Mouse (Mus musculus) limb, embryonic 12.5 days (tissue): ENCODE measurements around the gene Ppp1r13l. TPM values are rescaled to one million over a fixed set of nuclear protein-coding genes. Genes with fewer than 3 reads are reported as not detected.

Source experiments
- ATAC-seq: fragments of 200-750 bp; cut with Nextera tagmentation; 2 replicates; pipeline ENCODE4 v1.8.0; 2017; ENCODE audit warnings: low read depth, moderate TSS enrichment; ENCODE audit not compliant: insufficient number of reproducible peaks, insufficient read depth, low FRiP score, low TSS enrichment
- H3K27ac ChIP-seq: fragments of 300-500 bp; sonication (generic); 2 replicates; pipeline ENCODE4 v1.5.1; 2016; ENCODE audit warnings: mild to moderate bottlenecking, moderate library complexity
- H3K27me3 ChIP-seq: fragments of 300-500 bp; sonication (generic); 2 replicates; pipeline ENCODE4 v1.6.1; 2016; ENCODE audit warnings: mild to moderate bottlenecking, moderate library complexity
- H3K36me3 ChIP-seq: fragments of 300-500 bp; sonication (generic); 2 replicates; pipeline ENCODE4 v1.6.1; 2016; ENCODE audit warnings: mild to moderate bottlenecking, moderate library complexity
- H3K4me1 ChIP-seq: fragments of 300-500 bp; sonication (generic); replicated peaks from 2 replicates; pipeline ENCODE4 v1.6.1; 2016
- H3K4me2 ChIP-seq: fragments of 300-500 bp; sonication (generic); 2 replicates; pipeline ENCODE4 v1.6.1; 2016; ENCODE audit warnings: mild to moderate bottlenecking, moderate library complexity
- H3K4me3 ChIP-seq: fragments of 300-500 bp; sonication (generic); replicated peaks from 2 replicates; pipeline ENCODE4 v1.5.1; 2016; ENCODE audit warnings: mild to moderate bottlenecking
- H3K9ac ChIP-seq: fragments of 300-500 bp; sonication (generic); replicated peaks from 2 replicates; pipeline ENCODE4 v1.6.1; 2016; ENCODE audit warnings: mild to moderate bottlenecking, moderate library complexity
- H3K9me3 ChIP-seq: fragments of 300-500 bp; sonication (generic); 2 replicates; pipeline ENCODE4 v1.6.1; 2016; ENCODE audit warnings: mild to moderate bottlenecking, moderate library complexity
- WGBS: fragments of 180-500 bp; shearing (Covaris S2); methylation state at CpG from one replicate; pipeline ENCODE4 v1.1.7; 2016; 5-methylcytosine and 5-hydroxymethylcytosine counted together
- microRNA counts: library from miRNA; unstranded; fragments of <30 nt; microRNA quantifications from one replicate; lab custom pipeline; 2017
- microRNA-seq: library from miRNA; unstranded; fragments of <30 nt; microRNA quantifications from one replicate; pipeline ENCODE4, GENCODE M21; 2017
- polyA plus RNA-seq: library from polyadenylated mRNA; unstranded; fragments of >200 nt; fragmentation: Nextera tagmentation; extraction: Ambion mirVana; gene quantifications from 2 replicates; pipeline ENCODE4 v1.2.1, GENCODE M21; 2016

The Ppp1r13l gene
- polyA plus RNA-seq, 1 experiment from 2014 or later = 7.1 TPM

DNA sequence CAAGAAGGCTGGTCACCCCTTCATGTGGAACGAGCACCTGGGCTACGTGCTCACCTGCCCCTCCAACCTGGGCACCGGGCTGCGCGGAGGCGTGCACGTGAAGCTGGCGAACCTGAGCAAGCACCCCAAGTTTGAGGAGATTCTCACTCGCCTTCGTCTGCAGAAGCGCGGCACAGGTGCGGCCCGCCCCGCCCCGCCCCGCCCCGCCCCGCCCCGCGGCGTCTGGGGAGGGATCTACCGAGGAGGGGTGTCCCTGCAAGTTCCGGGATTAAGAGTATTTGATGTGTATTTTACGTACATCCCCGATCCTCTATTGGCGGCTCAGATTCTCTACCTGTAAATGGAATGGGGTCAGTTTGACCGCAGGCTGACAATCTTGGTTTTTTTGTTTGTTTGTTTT lies 60.6 kb downstream of the Ppp1r13l start:
- WGBS = 7% methylated on average over 28 of the region's 28 CpGs
- H3K9ac ChIP-seq = no peak overlapping the region
- H3K4me3 ChIP-seq = no peak overlapping the region
- H3K4me1 ChIP-seq = peaks cover 7% of the 10 kb centered on the region; the same call in 1 of the 2 replicates
- H3K4me2 ChIP-seq = no peak overlapping the region
- ATAC-seq = no peak
- H3K27me3 ChIP-seq = peaks cover 74% of the 10 kb centered on the region
- no peak overlapping the region for H3K27ac ChIP-seq
- no peaks in the 10 kb centered on the region for H3K9me3 ChIP-seq
- peaks cover 4% of the 10 kb centered on the region for H3K36me3 ChIP-seq

DNA sequence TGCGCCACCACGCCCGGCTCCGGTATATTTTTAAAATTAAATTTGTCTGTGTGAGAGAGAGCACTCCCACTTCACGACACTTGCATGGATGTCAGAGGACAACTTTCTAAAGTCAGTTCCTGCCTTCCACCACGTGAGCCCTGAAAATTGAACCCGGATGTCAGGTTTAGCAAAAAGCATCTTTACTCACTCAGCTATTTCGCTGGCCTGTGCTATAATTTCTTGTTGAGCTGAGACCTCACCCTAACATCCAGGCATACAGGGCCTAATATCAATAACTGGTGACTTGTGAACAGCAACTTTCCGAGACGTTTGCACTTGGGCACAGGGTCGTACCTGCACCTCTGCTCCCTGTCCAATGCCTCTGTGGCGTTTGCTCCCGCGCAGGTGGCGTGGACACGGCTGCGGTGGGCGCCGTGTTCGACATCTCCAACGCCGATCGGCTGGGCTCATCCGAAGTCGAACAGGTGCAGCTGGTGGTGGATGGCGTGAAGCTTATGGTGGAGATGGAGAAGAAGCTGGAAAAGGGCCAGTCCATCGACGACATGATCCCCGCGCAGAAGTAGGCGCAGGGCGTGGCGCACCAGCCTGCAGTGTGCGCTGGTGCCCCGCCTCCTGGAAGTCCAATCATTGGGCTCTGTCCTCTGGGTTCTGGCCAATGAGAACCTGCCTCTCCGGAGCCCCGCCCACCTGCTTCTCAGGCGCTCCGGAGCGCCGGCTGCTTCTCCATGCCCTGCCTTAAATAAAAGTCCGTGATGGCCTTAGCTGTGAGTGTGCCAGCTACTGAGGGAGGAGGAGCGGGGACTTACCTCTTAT lies 61.5 kb downstream of the Ppp1r13l start:
- Histone ChIP-seq H3K4me1 (peaks cover 7% of the 10 kb centered on the region; the same call in 1 of the 2 replicates), H3K4me2 (peak overlapping the region; percentile 60), H3K27ac (no peak overlapping the region), H3K9me3 (no peaks in the 10 kb centered on the region), H3K4me3 (peak overlapping the region; percentile 36), H3K9ac (no peak overlapping the region), H3K36me3 (peaks cover 13% of the 10 kb centered on the region), H3K27me3 (peaks cover 68% of the 10 kb centered on the region)
- peak; percentile 88 for ATAC-seq
- 12% methylated on average over 43 of the region's 43 CpGs for WGBS

DNA sequence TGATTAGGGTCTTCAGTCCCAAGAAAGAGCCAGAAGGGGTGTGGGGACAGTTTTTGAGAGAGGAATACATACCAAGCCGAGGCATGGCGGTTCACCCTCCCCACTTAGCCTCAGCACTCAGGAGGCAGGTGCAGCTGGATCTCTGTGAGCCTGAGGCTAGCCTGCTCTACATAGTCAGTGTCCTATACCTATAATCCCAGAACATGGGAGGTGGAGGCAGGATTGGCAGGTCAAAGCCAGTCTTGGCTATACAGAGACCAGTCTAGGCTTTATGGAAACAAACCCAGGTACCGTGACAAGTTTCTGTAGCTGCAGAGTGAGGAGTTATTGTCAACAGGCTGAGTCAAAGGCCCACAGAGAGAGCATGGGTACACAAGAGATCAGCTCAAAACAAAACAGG lies 63.5 kb downstream of the Ppp1r13l start:
- no peaks in the 10 kb centered on the region for H3K9me3 ChIP-seq
- H3K4me3 ChIP-seq = no peak overlapping the region
- peaks cover 33% of the 10 kb centered on the region for H3K36me3 ChIP-seq
- ATAC-seq = no peak
- H3K4me1 ChIP-seq = peaks cover 7% of the 10 kb centered on the region; the same call in 1 of the 2 replicates
- H3K4me2 ChIP-seq = no peak overlapping the region
- WGBS = 85% methylated on average over 3 of the region's 3 CpGs
- no peak overlapping the region for H3K27ac ChIP-seq
- H3K27me3 ChIP-seq = peaks cover 49% of the 10 kb centered on the region
- H3K9ac ChIP-seq = no peak overlapping the region

DNA sequence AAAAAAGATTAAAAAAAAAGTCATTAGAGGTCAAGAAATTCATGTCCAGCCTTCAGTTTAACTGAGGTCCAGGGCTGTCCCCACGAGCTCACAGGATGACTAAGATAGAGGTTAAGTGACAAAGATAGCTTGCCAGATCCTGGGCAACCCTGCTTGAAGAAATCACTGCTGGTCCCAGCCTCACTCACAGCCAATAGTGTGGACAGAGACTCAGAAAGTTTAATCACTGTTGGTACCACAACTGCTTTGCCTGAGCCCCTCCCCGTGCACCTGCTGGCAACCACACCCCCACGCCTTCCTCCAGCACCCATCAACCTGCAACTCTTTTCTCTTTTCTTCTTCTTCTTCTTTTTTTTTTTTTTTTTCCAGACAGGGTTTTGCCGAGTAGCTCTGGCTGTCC lies 64.5 kb downstream of the Ppp1r13l start:
- H3K36me3 ChIP-seq = peaks cover 43% of the 10 kb centered on the region
- ATAC-seq = no peak
- 64% methylated on average over 4 of the region's 4 CpGs for WGBS
- H3K27me3 ChIP-seq = peaks cover 39% of the 10 kb centered on the region
- no peak overlapping the region for H3K4me3 ChIP-seq
- H3K27ac ChIP-seq = no peak overlapping the region
- H3K4me2 ChIP-seq = no peak overlapping the region
- H3K9ac ChIP-seq = no peak overlapping the region
- no peaks in the 10 kb centered on the region for H3K9me3 ChIP-seq
- H3K4me1 ChIP-seq = peaks cover 7% of the 10 kb centered on the region; the same call in 1 of the 2 replicates

DNA sequence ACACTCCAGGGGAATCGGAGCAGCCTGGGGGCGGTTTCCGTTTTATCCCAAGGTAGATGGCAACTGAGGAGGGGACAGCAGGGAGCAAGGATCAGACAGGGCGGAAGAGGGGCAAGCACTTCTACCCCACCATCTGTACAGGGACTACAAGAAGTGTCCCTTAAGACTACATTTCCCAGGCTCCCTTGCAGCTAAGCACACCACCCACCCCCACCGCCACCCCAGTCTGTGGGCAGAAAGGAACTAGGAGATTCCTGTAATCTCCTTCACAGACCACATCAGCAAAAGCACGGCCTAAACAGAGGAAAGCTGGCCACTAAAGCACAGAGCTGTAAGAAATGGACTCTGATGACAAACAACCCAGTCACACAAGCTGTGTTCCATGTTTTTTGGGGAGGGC lies 66.8 kb downstream of the Ppp1r13l start:
- H3K27ac ChIP-seq = no peak overlapping the region
- H3K4me1 ChIP-seq = no peaks in the 10 kb centered on the region
- H3K4me2 ChIP-seq = no peak overlapping the region
- peaks cover 66% of the 10 kb centered on the region for H3K36me3 ChIP-seq
- no peak overlapping the region for H3K4me3 ChIP-seq
- H3K9me3 ChIP-seq = no peaks in the 10 kb centered on the region
- H3K27me3 ChIP-seq = peaks cover 16% of the 10 kb centered on the region
- H3K9ac ChIP-seq = no peak overlapping the region
- 68% methylated on average over 6 of the region's 6 CpGs for WGBS
- no peak for ATAC-seq

DNA sequence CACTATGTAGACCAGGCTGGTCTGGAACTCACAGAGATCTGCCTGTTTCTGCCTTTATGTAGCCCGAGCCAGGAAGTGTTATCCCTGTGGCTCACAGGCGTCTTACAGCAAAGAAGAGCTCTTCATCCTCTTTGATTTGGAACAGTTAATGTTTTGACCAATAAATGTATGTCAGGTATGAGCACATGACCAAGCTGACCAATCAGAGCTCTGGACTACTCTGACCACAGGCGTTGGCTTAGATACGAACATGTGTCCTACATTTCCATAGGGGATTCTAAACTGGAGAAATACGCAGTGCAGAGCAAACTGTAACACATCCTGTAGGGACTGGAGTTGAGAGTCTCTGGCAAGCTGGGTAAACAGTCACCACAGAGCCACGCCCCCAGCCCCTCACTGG lies 67.3 kb downstream of the Ppp1r13l start:
- H3K9me3 ChIP-seq = no peaks in the 10 kb centered on the region
- WGBS = 91% methylated on average over 6 of the region's 6 CpGs
- no peak overlapping the region for H3K4me3 ChIP-seq
- ATAC-seq = no peak
- no peaks in the 10 kb centered on the region for H3K4me1 ChIP-seq
- peaks cover 71% of the 10 kb centered on the region for H3K36me3 ChIP-seq
- H3K27ac ChIP-seq = no peak overlapping the region
- no peak overlapping the region for H3K4me2 ChIP-seq
- peaks cover 11% of the 10 kb centered on the region for H3K27me3 ChIP-seq
- H3K9ac ChIP-seq = no peak overlapping the region

MicroRNA genes within 50 kb of the gene (microRNA counts, 519-probe panel; counts per million panel counts)
- not detected for microRNA mmu-miR-343 (lab: Ali Mortazavi, UCI)

Small RNA genes within 50 kb of the gene (microRNA-seq; reads per million reads assigned to microRNA genes)
- gene Mir343 = not detected

Other genes with a start within 250 kb of the Ppp1r13l start
- gene Gm4969, start 241.4 kb upstream of the Ppp1r13l start, polyA plus RNA-seq = 3.3 and 3.5 TPM in 2 replicates
- 19.3 and 19.6 TPM in 2 replicates for gene Fbxo46, start 239.9 kb upstream of the Ppp1r13l start, polyA plus RNA-seq
- gene Qpctl, start 210.5 kb upstream of the Ppp1r13l start, polyA plus RNA-seq = 15.9 and 17.2 TPM in 2 replicates
- 161 and 170 TPM in 2 replicates for gene Snrpd2, start 210.0 kb upstream of the Ppp1r13l start, polyA plus RNA-seq
- gene Gipr, start 193.6 kb upstream of the Ppp1r13l start, polyA plus RNA-seq = 0.18 and 0.36 TPM in 2 replicates
- gene Eml2, start 183.3 kb upstream of the Ppp1r13l start, polyA plus RNA-seq = 3.9 and 5.9 TPM in 2 replicates
- gene Gpr4, start 147.2 kb upstream of the Ppp1r13l start, polyA plus RNA-seq = 4.4 and 5.7 TPM in 2 replicates
- 38.7 and 39.5 TPM in 2 replicates for gene Opa3, start 131.4 kb upstream of the Ppp1r13l start, polyA plus RNA-seq
- gene Vasp, start 87.9 kb upstream of the Ppp1r13l start, polyA plus RNA-seq = 66.4 and 68.8 TPM in 2 replicates
- not detected in 2 replicates for gene Ppm1n, start 79.7 kb upstream of the Ppp1r13l start, polyA plus RNA-seq
- 12.4 and 12.8 TPM in 2 replicates for gene Rtn2, start 77.1 kb upstream of the Ppp1r13l start, polyA plus RNA-seq
- 0.18 and 0.20 TPM in 2 replicates for gene Fosb, start 49.7 kb upstream of the Ppp1r13l start, polyA plus RNA-seq
- 92.3 and 105 TPM in 2 replicates for gene Ercc1, start 15.0 kb upstream of the Ppp1r13l start, polyA plus RNA-seq
- gene Cd3eap, start 266 bp upstream of the Ppp1r13l start, polyA plus RNA-seq = 28.4 TPM in 2 replicates
- gene Ercc2, start 22.3 kb downstream of the Ppp1r13l start, polyA plus RNA-seq = 22.9 and 23.8 TPM in 2 replicates
- 6.7 and 7.8 TPM in 2 replicates for gene Klc3, start 44.4 kb downstream of the Ppp1r13l start, polyA plus RNA-seq
- gene Ckm, start 45.0 kb downstream of the Ppp1r13l start, polyA plus RNA-seq = 0.25 and 0.42 TPM in 2 replicates
- 13.5 and 13.6 TPM in 2 replicates for gene Mark4, start 99.1 kb downstream of the Ppp1r13l start, polyA plus RNA-seq
- 1.5 and 1.8 TPM in 2 replicates for gene Exoc3l2, start 103.6 kb downstream of the Ppp1r13l start, polyA plus RNA-seq
- gene Bloc1s3, start 148.6 kb downstream of the Ppp1r13l start, polyA plus RNA-seq = 3.6 and 4.1 TPM in 2 replicates
- gene Trappc6a, start 148.6 kb downstream of the Ppp1r13l start, polyA plus RNA-seq = 79.4 and 80.0 TPM in 2 replicates
- gene Nkpd1, start 158.1 kb downstream of the Ppp1r13l start, polyA plus RNA-seq = 0.14 TPM in 1 of 2 replicates, not detected in the other
- gene Ppp1r37, start 203.3 kb downstream of the Ppp1r13l start, polyA plus RNA-seq = 33.2 and 39.7 TPM in 2 replicates
- 0.38 and 0.61 TPM in 2 replicates for gene Zfp296, start 217.5 kb downstream of the Ppp1r13l start, polyA plus RNA-seq
- gene Gemin7, start 217.8 kb downstream of the Ppp1r13l start, polyA plus RNA-seq = 167 and 170 TPM in 2 replicates
- 77.4 and 78.4 TPM in 2 replicates for gene Clasrp, start 244.7 kb downstream of the Ppp1r13l start, polyA plus RNA-seq